Mouse (Mus musculus): ENCODE measurements at regions not wholly inside any gene's neighbourhood (a gene's known extent, or its start where the extent isn't known, plus 50 kb on each side); places are given as distances from the start of the nearest gene placed in this dataset.

GRCm38 (mm10) chr12:107723860-107724320 lies 235.5 kb downstream of the 3110018I06Rik start:
- DNase-seq: no peak

GRCm38 (mm10) chr12:107724467-107724866 lies 236.0 kb downstream of the 3110018I06Rik start:
- DNase-seq: no peak

- DNase-seq: no peak
Measured at GRCm38 (mm10) chr12:107728865-107729264, 240.4 kb downstream of the 3110018I06Rik start.

GRCm38 (mm10) chr12:107729301-107729700 lies 240.9 kb downstream of the 3110018I06Rik start:
- no peak for DNase-seq

DNA sequence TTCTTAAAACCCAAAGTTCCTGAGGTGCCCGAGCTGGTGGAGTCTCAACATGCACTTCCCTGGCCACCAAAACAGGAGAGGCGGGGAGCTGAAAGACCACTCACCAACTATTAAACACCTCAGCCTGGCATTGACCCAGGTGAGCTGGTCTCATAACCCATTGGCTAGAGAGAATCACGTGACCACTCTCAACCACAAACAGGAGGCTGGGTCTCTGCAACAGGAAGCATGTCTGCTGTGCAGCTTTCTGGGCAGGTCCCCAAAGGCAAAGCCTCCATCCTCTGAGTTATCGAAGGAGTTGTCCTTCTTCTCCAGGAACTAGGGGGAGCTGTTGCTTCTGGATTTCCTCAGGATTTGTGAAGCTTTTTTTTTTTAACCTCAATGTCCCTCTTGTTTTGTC lies 242.5 kb downstream of the 3110018I06Rik start:
- DNase-seq: no peak

GRCm38 (mm10) chr12:107734536-107734935 lies 246.1 kb downstream of the 3110018I06Rik start:
- no peak for DNase-seq

GRCm38 (mm10) chr12:107742641-107743040 lies 254.2 kb downstream of the 3110018I06Rik start:
- no peak for DNase-seq

DNA sequence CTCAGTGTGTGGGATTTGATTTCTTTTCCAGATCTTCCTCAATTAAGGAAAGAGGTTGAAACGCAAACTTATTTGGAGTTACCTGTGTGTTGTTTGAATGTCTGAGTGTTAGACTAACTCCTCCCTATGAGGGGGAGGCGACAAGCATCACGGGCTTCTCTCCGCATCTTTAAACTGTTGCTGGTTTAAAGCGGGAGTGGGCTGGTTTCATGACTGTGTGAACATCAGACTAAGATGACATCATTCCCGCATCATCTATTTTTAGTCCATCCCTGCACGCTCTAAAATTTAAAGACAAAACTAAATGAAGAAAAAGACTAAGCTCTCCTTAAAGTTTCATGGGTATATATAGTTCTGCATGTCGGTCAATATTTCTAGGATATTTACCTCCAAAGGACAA lies 256.4 kb downstream of the 3110018I06Rik start:
- DNase-seq: no peak

DNA sequence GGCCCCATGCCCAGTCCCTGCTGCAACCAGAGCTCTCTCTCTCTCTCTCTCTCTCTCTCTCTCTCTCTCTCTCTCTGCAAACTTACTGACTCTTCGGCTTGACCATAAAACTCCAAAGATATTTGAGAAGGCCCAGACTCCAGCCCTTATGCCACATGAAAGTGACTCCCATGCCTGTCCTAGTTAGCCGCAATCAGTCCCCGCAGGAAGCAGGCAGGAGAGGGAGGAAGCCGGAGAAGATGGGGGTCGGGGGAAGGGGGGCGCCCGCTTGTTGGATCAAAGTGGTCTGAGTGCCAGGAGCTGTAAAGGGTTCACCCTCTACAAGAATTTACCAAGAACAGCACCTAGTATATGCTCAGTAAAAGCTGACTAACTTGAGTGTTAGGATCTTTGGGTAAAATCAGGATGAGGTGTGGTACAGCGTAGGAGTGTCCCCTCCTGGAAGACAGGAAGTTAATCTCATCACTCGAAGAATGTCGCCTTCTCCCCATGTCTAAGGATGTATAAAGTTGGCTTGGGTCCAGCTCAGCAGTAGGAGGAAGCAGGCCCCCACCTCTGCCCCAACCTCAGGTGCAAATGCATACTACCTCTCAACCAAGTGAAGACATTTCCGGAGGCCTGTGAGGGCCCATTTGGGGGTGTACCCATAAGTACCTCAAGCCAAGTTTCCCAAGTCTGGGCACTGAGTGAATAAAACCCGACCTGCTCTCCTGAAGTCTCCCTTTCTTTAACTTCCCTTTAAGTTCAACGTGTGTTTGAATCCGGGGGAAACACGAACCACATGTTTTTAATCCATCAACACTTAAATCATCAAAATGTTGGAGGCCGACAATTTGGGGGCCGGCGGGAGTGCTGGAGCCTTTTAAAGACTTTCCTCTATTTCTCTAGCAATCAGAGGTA lies 254.7 kb downstream of the Bcl11b start:
- no peak for DNase-seq

DNA sequence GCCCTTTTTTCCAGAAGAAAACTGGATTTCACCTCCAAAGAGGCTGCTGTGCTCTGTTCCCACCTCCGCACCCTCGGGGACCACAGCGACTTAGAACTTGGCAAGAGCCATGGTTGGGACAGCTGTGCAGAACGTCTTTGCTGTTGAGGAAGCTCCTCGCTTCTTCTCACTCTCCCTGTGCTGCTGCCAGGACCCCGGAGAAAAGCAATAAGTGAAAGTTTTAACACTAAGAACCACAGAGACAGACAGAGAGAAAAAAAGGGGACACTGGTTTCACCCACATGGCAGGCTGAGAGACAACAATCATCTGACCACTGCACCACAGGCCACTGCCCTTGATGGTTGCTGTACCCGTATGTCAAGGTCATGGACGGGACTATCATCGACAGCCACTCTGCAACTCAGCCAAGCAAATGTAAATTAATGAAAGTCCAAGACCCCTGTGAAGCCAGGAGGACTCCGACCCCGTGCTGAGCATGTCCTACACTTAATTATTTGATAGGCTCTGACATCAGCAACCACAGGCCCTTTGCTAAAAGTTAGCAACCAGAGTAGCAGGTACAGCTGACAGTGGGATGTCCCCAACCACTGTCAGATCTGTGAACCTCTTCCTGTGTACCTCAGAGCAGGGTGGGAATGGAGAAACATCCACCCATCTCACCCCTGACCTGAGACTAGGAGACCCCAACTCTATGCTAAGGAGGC lies 253.9 kb downstream of the Bcl11b start:
- DNase-seq: no peak

GRCm38 (mm10) chr12:107750285-107750927 lies 253.0 kb downstream of the Bcl11b start:
- no peak for DNase-seq

- DNase-seq: no peak
Measured at GRCm38 (mm10) chr12:107752126-107752525, 251.3 kb downstream of the Bcl11b start.

- DNase-seq: no peak
Measured at GRCm38 (mm10) chr12:107752587-107752986, 250.8 kb downstream of the Bcl11b start.

- DNase-seq: no peak
Measured at GRCm38 (mm10) chr12:107753022-107753421, 250.4 kb downstream of the Bcl11b start.

DNA sequence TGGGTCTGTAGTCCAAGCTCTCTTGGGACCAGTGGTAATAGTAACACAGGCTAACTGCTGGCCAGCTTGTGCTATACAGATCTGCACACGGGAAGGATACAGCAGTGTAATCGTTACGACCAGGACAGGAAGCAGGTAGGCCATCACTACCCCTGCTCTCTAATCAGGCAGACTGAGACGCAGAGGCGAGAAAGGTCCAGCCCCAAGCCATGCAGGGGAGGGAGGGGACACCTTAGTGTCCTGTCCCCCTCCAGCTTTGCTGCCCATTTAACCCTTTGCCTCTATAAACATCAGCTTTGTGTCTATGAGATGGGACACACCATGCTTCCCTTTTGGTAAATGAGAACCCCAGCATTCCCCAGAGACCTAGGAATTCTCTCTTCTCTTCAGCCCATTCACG lies 249.9 kb downstream of the Bcl11b start:
- no peak for DNase-seq

GRCm38 (mm10) chr12:107754885-107755284 lies 248.5 kb downstream of the Bcl11b start:
- no peak for DNase-seq

GRCm38 (mm10) chr12:107755820-107756517 lies 247.4 kb downstream of the Bcl11b start:
- no peak for DNase-seq

- no peak for DNase-seq
Measured at GRCm38 (mm10) chr12:107757184-107757583, 246.2 kb downstream of the Bcl11b start.

DNA sequence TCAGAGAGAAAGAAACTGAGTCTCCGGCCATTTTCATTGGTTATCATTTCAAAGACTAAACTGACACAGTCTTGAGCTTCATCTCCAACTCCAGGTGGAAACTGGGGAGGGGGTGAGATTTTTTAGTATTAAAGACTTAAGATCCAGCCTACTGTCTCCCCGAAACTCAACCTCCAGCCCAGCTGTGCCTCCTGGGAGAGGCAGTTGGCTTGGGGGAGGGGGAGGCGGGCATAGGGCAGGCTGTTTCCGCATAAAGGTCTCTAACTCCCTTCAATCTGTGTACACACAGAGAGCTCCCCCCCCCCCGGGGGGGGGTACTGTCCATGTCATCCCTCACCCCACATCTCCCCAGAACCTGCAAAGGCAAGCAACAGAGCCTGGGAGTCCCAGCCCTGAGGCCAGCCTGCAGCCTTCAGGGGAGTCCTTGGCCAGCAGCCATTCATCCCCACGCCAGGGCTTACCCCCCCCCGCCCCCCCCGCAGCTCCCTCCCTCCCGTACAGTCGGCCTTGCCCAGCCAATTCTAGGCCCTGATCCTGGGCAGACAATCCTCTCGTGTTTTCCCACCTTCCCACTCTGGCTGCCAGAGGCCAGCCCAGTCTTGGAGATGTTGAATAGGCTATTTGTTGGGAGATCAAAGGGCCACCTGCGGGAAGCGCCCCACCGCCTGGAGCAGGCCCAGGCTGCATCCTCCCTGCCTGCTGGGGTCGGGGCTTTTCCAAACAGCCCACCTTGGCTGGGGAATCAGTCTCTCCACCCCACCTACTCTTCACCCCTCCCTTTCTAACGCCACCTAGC lies 245.2 kb downstream of the Bcl11b start:
- DNase-seq: no peak

DNA sequence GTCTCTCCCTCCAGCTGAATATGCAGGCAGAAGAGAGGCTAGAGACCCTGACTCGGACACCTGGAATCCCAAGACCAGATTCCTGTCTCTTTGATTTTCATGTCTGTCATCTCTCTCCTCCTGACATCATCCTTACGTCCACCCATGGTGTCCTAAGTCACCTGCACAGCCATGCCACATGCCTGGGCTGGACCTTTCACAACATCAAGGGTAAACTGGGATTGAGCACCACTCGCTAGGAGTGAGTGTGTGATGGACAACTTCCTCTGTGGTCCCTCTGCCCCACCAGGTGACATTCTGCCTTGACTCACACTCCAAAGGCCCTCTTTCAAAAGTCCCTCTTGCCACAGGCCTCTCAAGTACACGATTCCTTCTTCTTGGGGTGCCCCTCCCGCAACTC lies 244.1 kb downstream of the Bcl11b start:
- DNase-seq: no peak

DNA sequence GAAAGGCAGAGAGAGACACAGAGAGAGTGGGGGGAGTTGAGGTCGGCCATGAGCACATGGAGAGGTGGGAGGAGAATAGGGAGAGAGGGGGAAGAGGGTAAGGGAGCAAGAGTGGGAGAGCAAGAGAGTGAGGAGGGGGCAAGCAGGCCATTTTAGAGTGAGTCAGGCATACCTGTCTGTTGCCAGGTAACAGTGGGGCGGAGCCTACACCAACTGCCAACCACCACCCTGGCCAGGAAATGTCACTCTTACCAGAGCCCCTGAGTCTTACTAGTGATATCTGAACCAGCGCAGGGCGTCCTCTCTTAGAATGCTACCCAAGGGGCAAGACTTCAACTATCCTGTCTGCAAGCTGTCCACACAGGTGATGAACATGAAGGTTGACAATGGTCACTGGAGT lies 243.5 kb downstream of the Bcl11b start:
- no peak for DNase-seq

- no peak for DNase-seq
Measured at GRCm38 (mm10) chr12:107762140-107762539, 241.3 kb downstream of the Bcl11b start.
